Comparison of ENCODE assay signal across 8 mouse cellular contexts in the genomic region with DNA sequence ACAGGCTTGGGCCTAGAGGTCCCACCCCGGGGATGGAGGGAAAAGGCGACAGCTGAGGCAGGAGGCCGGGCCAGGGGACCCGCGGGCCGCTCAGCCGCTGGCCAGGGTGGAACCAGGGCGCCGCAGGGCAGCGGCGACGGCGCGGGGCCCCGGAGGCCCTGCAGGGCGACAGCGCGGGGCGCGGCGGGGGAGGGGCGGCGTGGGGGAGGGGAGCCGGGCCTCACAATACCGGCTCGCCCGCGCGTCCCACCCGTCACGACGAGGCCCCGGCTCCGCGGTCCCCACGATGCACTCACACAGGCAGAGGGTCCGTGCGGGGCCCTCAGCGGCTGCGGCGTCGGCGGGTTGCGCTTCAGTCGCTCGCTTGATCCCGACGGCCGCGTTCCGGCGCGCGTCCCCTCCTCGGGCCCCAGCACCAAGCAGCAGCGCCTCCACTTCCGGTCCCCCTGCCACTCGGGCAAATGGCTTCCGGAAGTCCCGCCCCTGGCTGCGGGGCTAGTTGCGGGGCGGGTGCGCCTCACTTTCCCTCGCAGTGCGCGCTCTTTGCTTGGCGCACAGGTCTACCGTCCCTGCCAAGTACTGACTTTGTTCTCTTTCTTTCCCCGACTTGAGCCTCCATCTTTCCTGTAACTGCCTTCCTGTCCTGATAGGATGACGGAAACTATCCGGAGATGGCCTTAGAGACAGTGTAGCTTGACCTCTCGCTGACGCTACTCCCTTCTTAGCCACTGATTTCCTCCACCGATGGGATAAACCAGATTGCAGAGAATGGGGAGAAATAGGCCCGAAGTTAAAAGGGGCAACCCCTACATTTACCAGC. TPM values are rescaled to one million over a fixed set of nuclear protein-coding genes. Genes with fewer than 3 reads are reported as not detected.
A peak's percentile ranks its signal among the peaks of the same experiment; 100 is the strongest.
DNase-seq lines count a peak whose midpoint lies in the region; ATAC-seq lines count a peak whose summit lies in the region.

No protein-coding gene starts in this region.

- peaks cover 40% of the 10 kb centered on the region for H3K4me1 ChIP-seq in forebrain, embryonic 10.5 days
- peaks cover 29% of the 10 kb centered on the region for H3K4me1 ChIP-seq in heart, embryonic 16.5 days (ENCODE audit: control insufficient read depth, insufficient read depth, low read length)
- peaks cover 48% of the 10 kb centered on the region for H3K4me1 ChIP-seq in liver, embryonic 15.5 days (replicated peaks)
- H3K4me1 ChIP-seq in neural tube, embryonic 12.5 days, result peaks cover 16% of the 10 kb centered on the region

- peak overlapping the region; percentile 96 for H3K4me3 ChIP-seq in forebrain, embryonic 10.5 days
- peak overlapping the region; percentile 88 for H3K4me3 ChIP-seq in heart, embryonic 16.5 days (ENCODE audit: low read length)
- H3K4me3 ChIP-seq in liver, embryonic 15.5 days (replicated peaks), result peak overlapping the region; percentile 93
- peak overlapping the region; percentile 99 for H3K4me3 ChIP-seq in neural tube, embryonic 12.5 days

- no peaks in the 10 kb centered on the region for H3K27me3 ChIP-seq in forebrain, embryonic 10.5 days (ENCODE audit: poor library complexity, severe bottlenecking)
- no peaks in the 10 kb centered on the region for H3K27me3 ChIP-seq in heart, embryonic 16.5 days (ENCODE audit: control insufficient read depth, insufficient read depth, low read length)
- H3K27me3 ChIP-seq in liver, embryonic 15.5 days, result no peaks in the 10 kb centered on the region
- no peaks in the 10 kb centered on the region for H3K27me3 ChIP-seq in neural tube, embryonic 12.5 days (replicated peaks)

- peak; percentile 94 for ATAC-seq in CD4-positive, CD25-positive, alpha-beta regulatory T cell, adult 4 months
- peak; percentile 90 for ATAC-seq in heart, embryonic 16.5 days (replicated peaks; ENCODE audit: extremely low read depth, insufficient read depth, low FRiP score)
- peak; percentile 91 for ATAC-seq in liver, embryonic 15.5 days (ENCODE audit: insufficient read depth)
- peak; percentile 92 for ATAC-seq in neural tube, embryonic 12.5 days (ENCODE audit: low FRiP score, low read depth)

- peak; percentile 83 for DNase-seq in c-Kit-negative CD71-positive TER-119-positive erythroid progenitor cells, embryonic 14.5 days (ENCODE audit: low read depth, low spot score)
- peak; percentile 94 for DNase-seq in forebrain, embryonic 10.5 days (ENCODE audit: extremely low spot score, low spot score)
- peak; percentile 91 to 96 for DNase-seq in kidney, postnatal 36 days
- DNase-seq in telencephalon, adult 2 months (ENCODE audit: low read depth, low spot score), result peak; percentile 79

- peak overlapping the region; percentile 97 for H3K4me2 ChIP-seq in heart, embryonic 16.5 days (ENCODE audit: low read depth, low read length)
- H3K4me2 ChIP-seq in liver, embryonic 15.5 days, result peak overlapping the region; percentile 81
- H3K4me2 ChIP-seq in neural tube, embryonic 12.5 days (replicated peaks), result peak overlapping the region; percentile 91

- peak overlapping the region; percentile 100 for H3K27ac ChIP-seq in forebrain, embryonic 10.5 days
- peak overlapping the region; percentile 90 for H3K27ac ChIP-seq in heart, embryonic 16.5 days (ENCODE audit: low read length)
- peak overlapping the region; percentile 92 for H3K27ac ChIP-seq in liver, embryonic 15.5 days (replicated peaks)
- peak overlapping the region; percentile 89 for H3K27ac ChIP-seq in neural tube, embryonic 12.5 days

- H3K9ac ChIP-seq in heart, embryonic 16.5 days (ENCODE audit: low read length), result peak overlapping the region; percentile 94
- H3K9ac ChIP-seq in liver, embryonic 15.5 days, result peak overlapping the region; percentile 92
- H3K9ac ChIP-seq in neural tube, embryonic 12.5 days, result peak overlapping the region; percentile 99

- peaks cover 18% of the 10 kb centered on the region for H3K36me3 ChIP-seq in forebrain, embryonic 10.5 days (replicated peaks)
- no peaks in the 10 kb centered on the region for H3K36me3 ChIP-seq in heart, embryonic 16.5 days (ENCODE audit: control insufficient read depth, insufficient read depth)
- 0 out of 2 replicates have a peak, but pooled peaks cover 9% of the 10 kb centered on the region for H3K36me3 ChIP-seq in liver, embryonic 15.5 days (replicated peaks)
- no peaks in the 10 kb centered on the region for H3K36me3 ChIP-seq in neural tube, embryonic 12.5 days

- WGBS in forebrain, embryonic 10.5 days, result under 1% methylated on average over 76 of the region's 76 CpGs
- WGBS in heart, embryonic 16.5 days, result under 1% methylated on average over 62 of the region's 76 CpGs
- under 1% methylated on average over 74 of the region's 76 CpGs for WGBS in liver, embryonic 15.5 days (ENCODE audit: insufficient replicate concordance)
- WGBS in neural tube, embryonic 12.5 days, result under 1% methylated on average over 69 of the region's 76 CpGs

- H3K9me3 ChIP-seq in forebrain, embryonic 10.5 days, result no peaks in the 10 kb centered on the region
- no peaks in the 10 kb centered on the region for H3K9me3 ChIP-seq in heart, embryonic 16.5 days (replicated peaks; ENCODE audit: control insufficient read depth, low read length)
- no peaks in the 10 kb centered on the region for H3K9me3 ChIP-seq in liver, embryonic 15.5 days (replicated peaks)
- no peaks in the 10 kb centered on the region for H3K9me3 ChIP-seq in neural tube, embryonic 12.5 days

RNA-seq across cellular contexts. Expression of gene Pafah1b2, which starts 27.9 kb away (rescaled TPM):
- 10 to 100 TPM; 64.2 to 72.1 TPM for polyA plus RNA-seq in CD4-positive, CD25-positive, alpha-beta regulatory T cell, adult 4 months (2017; shearing (Covaris generic))
- 279 and 288 TPM in 2 replicates for polyA plus RNA-seq in forebrain, embryonic 10.5 days (2016; fragmentation: Nextera tagmentation; extraction: Ambion mirVana)
- polyA plus RNA-seq in heart, embryonic 16.5 days (2015; fragmentation: Nextera tagmentation; extraction: Ambion mirVana), result 110 and 131 TPM in 2 replicates
- polyA plus RNA-seq in liver, embryonic 15.5 days (2015; fragmentation: Nextera tagmentation; extraction: Ambion mirVana), result 61.2 and 65.7 TPM in 2 replicates
- 326 and 329 TPM in 2 replicates for polyA plus RNA-seq in neural tube, embryonic 12.5 days (2016; fragmentation: Nextera tagmentation; extraction: Ambion mirVana)

RNA-seq across cellular contexts. Expression of gene Sik3, which starts 28.0 kb away (rescaled TPM):
- polyA plus RNA-seq in CD4-positive, CD25-positive, alpha-beta regulatory T cell, adult 4 months (2017; shearing (Covaris generic)), result 10 to 100 TPM; 12.8 to 16.0 TPM
- polyA plus RNA-seq in forebrain, embryonic 10.5 days (2016; fragmentation: Nextera tagmentation; extraction: Ambion mirVana), result 4.4 and 5.6 TPM in 2 replicates
- 5.1 and 6.7 TPM in 2 replicates for polyA plus RNA-seq in heart, embryonic 16.5 days (2015; fragmentation: Nextera tagmentation; extraction: Ambion mirVana)
- polyA plus RNA-seq in liver, embryonic 15.5 days (2015; fragmentation: Nextera tagmentation; extraction: Ambion mirVana), result 3.2 and 3.4 TPM in 2 replicates
- 13.2 and 13.8 TPM in 2 replicates for polyA plus RNA-seq in neural tube, embryonic 12.5 days (2016; fragmentation: Nextera tagmentation; extraction: Ambion mirVana)

RNA-seq across cellular contexts. Expression of gene Sidt2, which starts 29.6 kb away (rescaled TPM):
- polyA plus RNA-seq in CD4-positive, CD25-positive, alpha-beta regulatory T cell, adult 4 months (2017; shearing (Covaris generic)), result 10 to 100 TPM; 40.5 to 47.2 TPM
- polyA plus RNA-seq in forebrain, embryonic 10.5 days (2016; fragmentation: Nextera tagmentation; extraction: Ambion mirVana), result 23.8 and 24.6 TPM in 2 replicates
- polyA plus RNA-seq in heart, embryonic 16.5 days (2015; fragmentation: Nextera tagmentation; extraction: Ambion mirVana), result 36.9 and 38.3 TPM in 2 replicates
- 16.5 and 21.4 TPM in 2 replicates for polyA plus RNA-seq in liver, embryonic 15.5 days (2015; fragmentation: Nextera tagmentation; extraction: Ambion mirVana)
- polyA plus RNA-seq in neural tube, embryonic 12.5 days (2016; fragmentation: Nextera tagmentation; extraction: Ambion mirVana), result 41.2 and 42.1 TPM in 2 replicates

RNA-seq across cellular contexts. Expression of gene Tagln, which starts 48.8 kb away (rescaled TPM):
- polyA plus RNA-seq in CD4-positive, CD25-positive, alpha-beta regulatory T cell, adult 4 months (2017; shearing (Covaris generic)), result 1 to 10 TPM; 1.1 to 1.6 TPM
- 18.6 and 20.7 TPM in 2 replicates for polyA plus RNA-seq in forebrain, embryonic 10.5 days (2016; fragmentation: Nextera tagmentation; extraction: Ambion mirVana)
- 77.9 and 86.2 TPM in 2 replicates for polyA plus RNA-seq in heart, embryonic 16.5 days (2015; fragmentation: Nextera tagmentation; extraction: Ambion mirVana)
- 6.3 and 7.5 TPM in 2 replicates for polyA plus RNA-seq in liver, embryonic 15.5 days (2015; fragmentation: Nextera tagmentation; extraction: Ambion mirVana)
- polyA plus RNA-seq in neural tube, embryonic 12.5 days (2016; fragmentation: Nextera tagmentation; extraction: Ambion mirVana), result 10.1 and 11.1 TPM in 2 replicates

Comparison
In these comparisons a context has a peak if more than half of its experiments do, and no peak if none do; other contexts are left out.
1. Peak in every context shown above with its lines: DNase-seq, ATAC-seq, H3K4me3 ChIP-seq and H3K27ac ChIP-seq.